Comparison of ENCODE assay signal across 13 mouse cellular contexts in the genomic region with DNA sequence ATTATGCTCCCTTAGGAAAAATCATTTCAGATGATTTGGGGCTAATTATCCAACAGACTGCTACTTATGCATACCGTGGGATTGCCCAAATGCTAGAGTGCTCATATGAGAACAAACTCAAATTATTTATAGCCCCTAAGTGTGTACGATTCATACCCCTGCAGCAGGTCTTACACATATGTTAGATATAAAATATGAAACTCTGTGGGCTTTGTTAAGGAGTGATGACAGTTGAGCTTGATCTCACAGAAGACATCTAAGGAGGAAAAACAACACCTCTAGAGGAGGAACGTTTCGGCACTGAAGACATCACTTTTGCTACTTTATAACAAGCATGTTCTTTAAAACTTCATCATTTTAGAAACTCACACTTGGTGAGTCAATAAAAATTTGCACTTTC.
"Had no signal": no experiment of that assay in that cellular context is flagged by ENCODE, and none has a peak within 500 bp of the region (broad histone marks: within the 10 kb centered on the region; RNA-seq: fewer than 3 reads in every experiment).

No protein-coding gene starts in this region.

- DNase-seq: forebrain, postnatal 0 days; gastrocnemius, postnatal 14 days; gastrocnemius, postnatal 36 days; heart, adult 11 months; heart, adult 2 months; heart, postnatal 14 days; heart, postnatal 36 days; kidney, adult 11 months; kidney, adult 2 months; kidney, adult 9 months; kidney, postnatal 14 days; kidney, postnatal 36 days; left cerebral cortex, postnatal 4 days had no signal
